Mouse (Mus musculus): ENCODE measurements at regions not wholly inside any gene's neighbourhood (a gene's known extent, or its start where the extent isn't known, plus 50 kb on each side); places are given as distances from the start of the nearest gene placed in this dataset.

DNA sequence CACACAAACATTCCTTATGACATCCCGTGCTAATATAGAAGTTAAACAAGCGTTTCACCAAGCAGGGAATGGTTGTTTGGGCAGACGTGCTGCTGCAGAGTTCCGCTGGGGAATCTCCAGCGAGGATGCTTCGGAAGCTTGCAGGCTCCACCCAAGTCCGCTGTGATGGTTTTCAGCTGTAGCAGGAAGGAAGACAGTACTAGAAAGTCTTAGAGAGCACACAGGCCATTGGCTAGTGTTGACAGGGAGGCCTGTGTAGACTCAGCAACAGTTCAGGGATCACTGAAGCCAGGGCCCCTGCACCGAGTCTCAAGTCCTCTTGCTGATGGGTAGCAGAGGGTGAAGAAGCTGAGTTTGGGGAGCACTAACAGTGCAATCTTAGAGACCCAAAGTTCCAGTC, 107.8 kb upstream of the Ssbp2 start:
- no peak for TF ChIP-seq ZC3H11A (IDR thresholded peaks at IDR 0.05; ENCODE audit: borderline replicate concordance, low read depth, low read length)
- no peak for TF ChIP-seq ZNF384 (IDR thresholded peaks at IDR 0.05; ENCODE audit: low read depth, low read length)
- TF ChIP-seq HCFC1 (IDR thresholded peaks at IDR 0.05; ENCODE audit: borderline replicate concordance, insufficient read depth, low read length), result no peak
